Mouse (Mus musculus): ENCODE measurements around the gene Ccdc6. TPM values are rescaled to one million over a fixed set of nuclear protein-coding genes. Genes with fewer than 3 reads are reported as not detected.

Ccdc6 gene
- polyA plus RNA-seq, 1 experiment: 68.8 TPM

- Histone ChIP-seq H3K4me3 (ENCODE audit: insufficient read depth, low read length) (no peak overlapping the region), H3K4me1 (ENCODE audit: control insufficient read depth, insufficient read depth, low read length) (peaks cover 4% of the 10 kb centered on the region), H3K27ac (ENCODE audit: insufficient read depth, low read length) (no peak overlapping the region)
- TF ChIP-seq CTCF (IDR thresholded peaks at IDR 0.05; ENCODE audit: borderline replicate concordance, insufficient read depth, low read length): 0 out of 2 replicates have a peak, but pooled peaks have one; percentile 11
- TF ChIP-seq POLR2A (IDR thresholded peaks at IDR 0.05; ENCODE audit: low read depth, low read length): no peak
These were observed 59.7 kb downstream of the Ccdc6 start for GRCm38 (mm10) chr10:70156431-70157165.

GRCm38 (mm10) chr10:70159651-70160320, 62.9 kb downstream of the Ccdc6 start:
- Histone ChIP-seq H3K4me3 (ENCODE audit: insufficient read depth, low read length) (no peak overlapping the region), H3K27ac (ENCODE audit: insufficient read depth, low read length) (no peak overlapping the region), H3K4me1 (ENCODE audit: control insufficient read depth, insufficient read depth, low read length) (no peaks in the 10 kb centered on the region)
- no peak for TF ChIP-seq POLR2A (IDR thresholded peaks at IDR 0.05; ENCODE audit: low read depth, low read length)
- no peak for TF ChIP-seq CTCF (IDR thresholded peaks at IDR 0.05; ENCODE audit: borderline replicate concordance, insufficient read depth, low read length)

- TF ChIP-seq POLR2A (IDR thresholded peaks at IDR 0.05; ENCODE audit: low read depth, low read length) (no peak), CTCF (IDR thresholded peaks at IDR 0.05; ENCODE audit: borderline replicate concordance, insufficient read depth, low read length) (no peak)
- no peak overlapping the region for H3K27ac ChIP-seq (ENCODE audit: insufficient read depth, low read length)
- H3K4me1 ChIP-seq (ENCODE audit: control insufficient read depth, insufficient read depth, low read length): no peaks in the 10 kb centered on the region
- no peak overlapping the region for H3K4me3 ChIP-seq (ENCODE audit: insufficient read depth, low read length)
These were observed 63.9 kb downstream of the Ccdc6 start for GRCm38 (mm10) chr10:70160811-70161210.

- Histone ChIP-seq H3K4me3 (ENCODE audit: insufficient read depth, low read length) (no peak overlapping the region), H3K4me1 (ENCODE audit: control insufficient read depth, insufficient read depth, low read length) (no peaks in the 10 kb centered on the region), H3K27ac (ENCODE audit: insufficient read depth, low read length) (no peak overlapping the region)
- TF ChIP-seq CTCF (IDR thresholded peaks at IDR 0.05; ENCODE audit: borderline replicate concordance, insufficient read depth, low read length) (no peak), POLR2A (IDR thresholded peaks at IDR 0.05; ENCODE audit: low read depth, low read length) (no peak)
These were observed 64.6 kb downstream of the Ccdc6 start for GRCm38 (mm10) chr10:70161504-70161903.

- no peak overlapping the region for H3K4me3 ChIP-seq (ENCODE audit: insufficient read depth, low read length)
- H3K4me1 ChIP-seq (ENCODE audit: control insufficient read depth, insufficient read depth, low read length): no peaks in the 10 kb centered on the region
- no peak overlapping the region for H3K27ac ChIP-seq (ENCODE audit: insufficient read depth, low read length)
- no peak for TF ChIP-seq POLR2A (IDR thresholded peaks at IDR 0.05; ENCODE audit: low read depth, low read length)
- TF ChIP-seq CTCF (IDR thresholded peaks at IDR 0.05; ENCODE audit: borderline replicate concordance, insufficient read depth, low read length): no peak
These were observed 66.8 kb downstream of the Ccdc6 start for GRCm38 (mm10) chr10:70163681-70164080.

GRCm38 (mm10) chr10:70165877-70166276, 69.0 kb downstream of the Ccdc6 start:
- H3K4me3 ChIP-seq (ENCODE audit: insufficient read depth, low read length): no peak overlapping the region
- TF ChIP-seq POLR2A (IDR thresholded peaks at IDR 0.05; ENCODE audit: low read depth, low read length): no peak
- peak; percentile 25; the same call in 1 of the 2 replicates for TF ChIP-seq CTCF (IDR thresholded peaks at IDR 0.05; ENCODE audit: borderline replicate concordance, insufficient read depth, low read length)
- no peaks in the 10 kb centered on the region for H3K4me1 ChIP-seq (ENCODE audit: control insufficient read depth, insufficient read depth, low read length)
- no peak overlapping the region for H3K27ac ChIP-seq (ENCODE audit: insufficient read depth, low read length)

- Histone ChIP-seq H3K4me3 (ENCODE audit: insufficient read depth, low read length) (no peak overlapping the region), H3K27ac (ENCODE audit: insufficient read depth, low read length) (no peak overlapping the region), H3K4me1 (ENCODE audit: control insufficient read depth, insufficient read depth, low read length) (no peaks in the 10 kb centered on the region)
- no peak for TF ChIP-seq CTCF (IDR thresholded peaks at IDR 0.05; ENCODE audit: borderline replicate concordance, insufficient read depth, low read length)
- TF ChIP-seq POLR2A (IDR thresholded peaks at IDR 0.05; ENCODE audit: low read depth, low read length): no peak
These were observed 69.5 kb downstream of the Ccdc6 start for GRCm38 (mm10) chr10:70166427-70166826.

- no peak overlapping the region for H3K27ac ChIP-seq (ENCODE audit: insufficient read depth, low read length)
- TF ChIP-seq CTCF (IDR thresholded peaks at IDR 0.05; ENCODE audit: borderline replicate concordance, insufficient read depth, low read length) (no peak), POLR2A (IDR thresholded peaks at IDR 0.05; ENCODE audit: low read depth, low read length) (no peak)
- no peak overlapping the region for H3K4me3 ChIP-seq (ENCODE audit: insufficient read depth, low read length)
- H3K4me1 ChIP-seq (ENCODE audit: control insufficient read depth, insufficient read depth, low read length): no peaks in the 10 kb centered on the region
These were observed 70.7 kb downstream of the Ccdc6 start for GRCm38 (mm10) chr10:70167625-70168024.

- Histone ChIP-seq H3K27ac (ENCODE audit: insufficient read depth, low read length) (no peak overlapping the region), H3K4me1 (ENCODE audit: control insufficient read depth, insufficient read depth, low read length) (no peaks in the 10 kb centered on the region), H3K4me3 (ENCODE audit: insufficient read depth, low read length) (no peak overlapping the region)
- TF ChIP-seq CTCF (IDR thresholded peaks at IDR 0.05; ENCODE audit: borderline replicate concordance, insufficient read depth, low read length) (no peak), POLR2A (IDR thresholded peaks at IDR 0.05; ENCODE audit: low read depth, low read length) (no peak)
These were observed 71.5 kb downstream of the Ccdc6 start for GRCm38 (mm10) chr10:70168396-70168795.

- no peak for TF ChIP-seq CTCF (IDR thresholded peaks at IDR 0.05; ENCODE audit: borderline replicate concordance, insufficient read depth, low read length)
- TF ChIP-seq POLR2A (IDR thresholded peaks at IDR 0.05; ENCODE audit: low read depth, low read length): no peak
- no peaks in the 10 kb centered on the region for H3K4me1 ChIP-seq (ENCODE audit: control insufficient read depth, insufficient read depth, low read length)
- no peak overlapping the region for H3K27ac ChIP-seq (ENCODE audit: insufficient read depth, low read length)
These were observed 72.1 kb downstream of the Ccdc6 start for GRCm38 (mm10) chr10:70169044-70169443.

More at GRCm38 (mm10) chr10:70169044-70169443, 72.1 kb downstream of the Ccdc6 start:
- no peak overlapping the region for H3K4me3 ChIP-seq (ENCODE audit: insufficient read depth, low read length)
